In the genomic region with DNA sequence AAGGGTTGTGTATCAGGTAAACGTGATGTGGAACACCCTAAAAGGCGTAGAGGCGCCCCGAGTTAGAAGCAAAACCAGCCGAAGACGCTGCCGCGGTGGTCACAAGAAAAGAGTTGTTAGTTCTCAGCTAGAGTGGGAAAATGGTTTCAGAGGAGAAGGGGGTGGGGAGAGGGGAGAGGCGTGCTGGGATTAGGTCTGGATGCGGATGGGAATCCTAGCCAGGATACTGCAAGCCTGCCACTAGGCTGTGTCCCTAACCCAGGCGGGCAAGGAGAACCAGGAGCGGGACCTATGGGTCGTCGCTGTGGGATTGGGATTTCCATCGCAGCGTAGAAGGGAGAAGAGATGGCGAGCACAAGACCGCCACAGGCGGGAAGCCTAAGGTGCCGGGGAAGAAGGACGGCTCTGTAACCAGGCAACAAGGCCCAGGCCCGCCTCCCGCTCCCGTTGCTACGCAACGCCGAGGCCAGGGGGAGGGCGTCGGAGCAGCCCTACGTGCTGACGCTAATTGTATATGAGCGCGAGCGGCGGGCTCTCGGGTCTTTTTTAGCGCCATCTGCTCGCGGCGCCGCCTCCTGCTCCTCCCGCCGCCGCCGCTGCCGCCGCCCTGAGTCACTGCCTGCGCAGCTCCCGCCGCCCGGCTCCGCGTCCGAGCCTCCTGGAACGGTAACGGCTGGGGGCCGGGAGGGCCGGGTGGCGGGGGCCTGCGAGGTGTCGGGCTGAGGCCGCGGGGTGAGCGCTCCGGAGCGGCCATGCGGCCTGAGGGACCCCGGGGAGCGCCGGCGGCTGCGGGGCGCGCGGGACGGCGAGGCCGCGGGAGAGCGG, we compare ENCODE assay signal across 8 mouse cellular contexts. TPM values are rescaled to one million over a fixed set of nuclear protein-coding genes. Genes with fewer than 3 reads are reported as not detected.
DNase-seq lines count a peak whose midpoint lies in the region; ATAC-seq lines count a peak whose summit lies in the region.

A gene (plus strand): TSS at position 538 of the 825 bp plus-strand sequence.

- peaks cover 6% of the 10 kb centered on the region for H3K4me1 ChIP-seq in brown adipose tissue, adult 24 weeks (ENCODE audit: control insufficient read depth, insufficient read depth, insufficient read length, low read length)
- peaks cover 39% of the 10 kb centered on the region for H3K4me1 ChIP-seq in heart, embryonic 13.5 days
- H3K4me1 ChIP-seq in liver, embryonic 12.5 days, result peaks cover 51% of the 10 kb centered on the region
- peaks cover 21% of the 10 kb centered on the region; the same call in 1 of the 2 replicates for H3K4me1 ChIP-seq in stomach, embryonic 15.5 days

- peak within 1 kb of the TSS; percentile 97 for H3K4me3 ChIP-seq in brown adipose tissue, adult 24 weeks (ENCODE audit: insufficient read depth, low read depth, low read length)
- peak within 1 kb of the TSS; percentile 98 for H3K4me3 ChIP-seq in heart, embryonic 13.5 days
- H3K4me3 ChIP-seq in liver, embryonic 12.5 days, result peak within 1 kb of the TSS; percentile 98
- H3K4me3 ChIP-seq in stomach, embryonic 15.5 days (replicated peaks), result peak within 1 kb of the TSS; percentile 82

- no peaks in the 10 kb centered on the region for H3K27me3 ChIP-seq in heart, embryonic 13.5 days (replicated peaks)
- no peaks in the 10 kb centered on the region for H3K27me3 ChIP-seq in liver, embryonic 12.5 days (replicated peaks)
- no peaks in the 10 kb centered on the region for H3K27me3 ChIP-seq in stomach, embryonic 15.5 days (replicated peaks)

- H3K36me3 ChIP-seq in heart, embryonic 13.5 days, result peaks cover 6% of the 10 kb centered on the region
- H3K36me3 ChIP-seq in liver, embryonic 12.5 days, result peaks cover 22% of the 10 kb centered on the region
- H3K36me3 ChIP-seq in stomach, embryonic 15.5 days, result no peaks in the 10 kb centered on the region

- H3K27ac ChIP-seq in brown adipose tissue, adult 24 weeks (replicated peaks; ENCODE audit: low read depth, low read length), result peak within 1 kb of the TSS; percentile 40; the same call in 1 of the 2 replicates
- peak within 1 kb of the TSS; percentile 93 for H3K27ac ChIP-seq in heart, embryonic 13.5 days (replicated peaks)
- H3K27ac ChIP-seq in liver, embryonic 12.5 days, result peak within 1 kb of the TSS; percentile 92
- peak within 1 kb of the TSS; percentile 87 for H3K27ac ChIP-seq in stomach, embryonic 15.5 days

- 1% methylated on average over 57 of the region's 80 CpGs for WGBS in heart, embryonic 13.5 days
- 3% methylated on average over 69 of the region's 80 CpGs for WGBS in liver, embryonic 12.5 days (ENCODE audit: insufficient replicate concordance)
- WGBS in stomach, embryonic 15.5 days, result under 1% methylated on average over 75 of the region's 80 CpGs

- peak within 1 kb of the TSS; percentile 99 for H3K9ac ChIP-seq in heart, embryonic 13.5 days
- H3K9ac ChIP-seq in liver, embryonic 12.5 days, result peak within 1 kb of the TSS; percentile 98
- H3K9ac ChIP-seq in stomach, embryonic 15.5 days, result peak within 1 kb of the TSS; percentile 64

- H3K9me3 ChIP-seq in heart, embryonic 13.5 days, result no peaks in the 10 kb centered on the region
- H3K9me3 ChIP-seq in liver, embryonic 12.5 days (replicated peaks), result no peaks in the 10 kb centered on the region
- no peaks in the 10 kb centered on the region for H3K9me3 ChIP-seq in stomach, embryonic 15.5 days

- ATAC-seq in heart, embryonic 13.5 days (ENCODE audit: extremely low read depth, insufficient number of reproducible peaks, low FRiP score, low TSS enrichment), result peak; percentile 97
- ATAC-seq in liver, embryonic 12.5 days, result peak; percentile 97
- ATAC-seq in stomach, embryonic 15.5 days (ENCODE audit: insufficient read depth, low FRiP score, low read depth), result peak; percentile 99

- DNase-seq in CD4-positive, CD25-positive, alpha-beta regulatory T cell, adult 2 months (ENCODE audit: low read depth, low spot score), result peak; percentile 98
- peak; percentile 18 for DNase-seq in fat pad, adult 2 months (ENCODE audit: extremely low read depth, low read depth, low spot score)
- DNase-seq in kidney, postnatal 10 days, result peak; percentile 97
- peak; percentile 95 to 96 for DNase-seq in natural killer cell, adult 2 months (ENCODE audit: low spot score in 2 of 2)

- peak within 1 kb of the TSS; percentile 88 for H3K4me2 ChIP-seq in heart, embryonic 13.5 days
- H3K4me2 ChIP-seq in liver, embryonic 12.5 days, result peak within 1 kb of the TSS; percentile 90
- peak within 1 kb of the TSS; percentile 88 for H3K4me2 ChIP-seq in stomach, embryonic 15.5 days

RNA-seq across cellular contexts. Expression of the gene that starts here (rescaled TPM):
- 115 and 130 TPM in 2 replicates for polyA plus RNA-seq in brown adipose tissue, adult 24 weeks (2012; ENCODE audit: insufficient read depth, insufficient read length, missing spikeins)
- 135 and 143 TPM in 2 replicates for polyA plus RNA-seq in heart, embryonic 13.5 days (2015; fragmentation: Nextera tagmentation; extraction: Ambion mirVana)
- 174 and 178 TPM in 2 replicates for polyA plus RNA-seq in liver, embryonic 12.5 days (2016; fragmentation: Nextera tagmentation; extraction: Ambion mirVana)
- polyA plus RNA-seq in stomach, embryonic 15.5 days (2015; fragmentation: Nextera tagmentation; extraction: Ambion mirVana), result 188 and 214 TPM in 2 replicates

Comparison
In these comparisons a context has a peak if more than half of its experiments do, and no peak if none do; other contexts are left out.
1. Peak in every context shown above with its lines: DNase-seq, ATAC-seq, H3K4me3 ChIP-seq and H3K27ac ChIP-seq.
2. DNase-seq: peak in every context shown above with its lines; median percentile 98 in CD4-positive, CD25-positive, alpha-beta regulatory T cell, adult 2 months; 97 in kidney, postnatal 10 days; 96 in natural killer cell, adult 2 months; 18 in fat pad, adult 2 months.
3. H3K27ac ChIP-seq: peak in every context shown above with its lines; median percentile 93 in heart, embryonic 13.5 days; 92 in liver, embryonic 12.5 days; 87 in stomach, embryonic 15.5 days; 40 in brown adipose tissue, adult 24 weeks.